Mouse (Mus musculus) stomach, embryonic 15.5 days (tissue): ENCODE data around the gene Shroom3. TPM values are rescaled to one million over a fixed set of nuclear protein-coding genes. Genes with fewer than 3 reads are reported as not detected.

ENCODE experiments used
- microRNA counts: library from miRNA; unstranded; fragments of <30 nt; microRNA quantifications from one replicate; lab custom pipeline; 2016
- microRNA-seq: library from miRNA; unstranded; fragments of <30 nt; microRNA quantifications from one replicate; pipeline ENCODE4, GENCODE M21; 2016
- polyA plus RNA-seq: library from polyadenylated mRNA; unstranded; fragments of >200 nt; fragmentation: Nextera tagmentation; extraction: Ambion mirVana; gene quantifications from 2 replicates; pipeline ENCODE4 v1.2.1, GENCODE M21; 2015

Gene Shroom3
- polyA plus RNA-seq, 1 experiment from 2014 or later, result 12.3 TPM

MicroRNAs encoded within 50 kb of the gene (microRNA counts, 519-probe panel; counts per million panel counts)
- 2,198 counts per million, percentile 35 among the panel's probes with 10 or more counts for microRNA mmu-miR-1961 (lab: Ali Mortazavi, UCI)

Small RNA genes lying within 50 kb of the gene (microRNA-seq; reads per million reads assigned to microRNA genes)
- gene Mir1961, result not detected

Other genes with a start within 250 kb of the Shroom3 start
- gene Nup54, start 248.2 kb upstream of the Shroom3 start, polyA plus RNA-seq, result 42.8 and 43.5 TPM in 2 replicates
- gene Scarb2, start 176.6 kb upstream of the Shroom3 start, polyA plus RNA-seq, result 15.8 and 17.0 TPM in 2 replicates
- 0.13 and 0.36 TPM in 2 replicates for gene Fam47e, start 128.4 kb upstream of the Shroom3 start, polyA plus RNA-seq
- 58.3 and 66.7 TPM in 2 replicates for gene Stbd1, start 80.4 kb upstream of the Shroom3 start, polyA plus RNA-seq
- gene Ccdc158, start 8.2 kb upstream of the Shroom3 start, polyA plus RNA-seq, result 0.94 and 1.2 TPM in 2 replicates